17 mouse cellular contexts compared by ENCODE assay signal in genomic region chr2:58194422-58195115, GRCm38 (mm10). TPM values are rescaled to one million over a fixed set of nuclear protein-coding genes. Genes with fewer than 3 reads are reported as not detected.
DNase-seq lines count a peak whose midpoint lies in the region; ATAC-seq and TF ChIP-seq lines count a peak whose summit lies in the region.
"Had no signal": no experiment of that assay in that cellular context is flagged by ENCODE, and none has a peak within 500 bp of the region (broad histone marks: within the 10 kb centered on the region; RNA-seq: fewer than 3 reads in every experiment).

No protein-coding gene starts in this region.

- no peak for TF ChIP-seq POLR2A in kidney, adult 2 months (IDR thresholded peaks at IDR 0.05; ENCODE audit: low read depth, low read length)

- ATAC-seq in lung, postnatal 0 days, result no peak
- ATAC-seq in embryonic facial prominence, embryonic 14.5 days (ENCODE audit: low read depth), result no peak
- ATAC-seq: midbrain, embryonic 13.5 days had no signal

- H3K9me3 ChIP-seq in lung, postnatal 0 days (ENCODE audit: low read length), result no peaks in the 10 kb centered on the region
- H3K9me3 ChIP-seq in embryonic facial prominence, embryonic 14.5 days (ENCODE audit: control insufficient read depth, low read length), result no peaks in the 10 kb centered on the region
- no peaks in the 10 kb centered on the region for H3K9me3 ChIP-seq in hindbrain, embryonic 10.5 days
- H3K9me3 ChIP-seq: heart, embryonic 15.5 days; limb, embryonic 15.5 days; midbrain, embryonic 13.5 days had no signal

- no peak for TF ChIP-seq CTCF in kidney, adult 2 months (conservative IDR thresholded peaks at IDR 0.05; ENCODE audit: insufficient read depth, insufficient read length, low read depth, low read length)
- TF ChIP-seq CTCF in lung, postnatal 0 days (IDR thresholded peaks at IDR 0.05), result no peak

- peaks cover 8% of the 10 kb centered on the region; the same call in 1 of the 2 replicates for H3K4me1 ChIP-seq in kidney, adult 2 months (ENCODE audit: control insufficient read depth, insufficient read depth, low read length)
- H3K4me1 ChIP-seq in lung, postnatal 0 days (ENCODE audit: insufficient read depth, low read depth, low read length), result 0 out of 2 replicates have a peak, but pooled peaks cover 5% of the 10 kb centered on the region
- no peaks in the 10 kb centered on the region for H3K4me1 ChIP-seq in embryonic facial prominence, embryonic 14.5 days (ENCODE audit: control insufficient read depth, insufficient read depth, low read length)
- H3K4me1 ChIP-seq in hindbrain, embryonic 10.5 days (replicated peaks), result no peaks in the 10 kb centered on the region
- H3K4me1 ChIP-seq: heart, embryonic 15.5 days; limb, embryonic 15.5 days; midbrain, embryonic 13.5 days had no signal

- peak overlapping the region; percentile 49 for H3K4me3 ChIP-seq in kidney, adult 2 months (ENCODE audit: insufficient read depth, low read depth, low read length)
- no peak overlapping the region for H3K4me3 ChIP-seq in lung, postnatal 0 days (ENCODE audit: low read depth, low read length)
- no peak overlapping the region for H3K4me3 ChIP-seq in embryonic facial prominence, embryonic 14.5 days (ENCODE audit: low read depth, low read length)
- H3K4me3 ChIP-seq in hindbrain, embryonic 10.5 days, result no peak overlapping the region
- H3K4me3 ChIP-seq: heart, adult 2 months; heart, embryonic 15.5 days; limb, embryonic 15.5 days; midbrain, embryonic 13.5 days; myocyte had no signal

- peak; percentile 48 for DNase-seq in kidney, adult 2 months
- DNase-seq in kidney, postnatal 36 days, result no peak
- no peak for DNase-seq in lung, postnatal 0 days (ENCODE audit: low spot score)
- no peak for DNase-seq in lung, postnatal 4 days
- peak; percentile 35 for DNase-seq in embryonic facial prominence, embryonic 14.5 days (ENCODE audit: low spot score)
- DNase-seq in hindbrain, embryonic 10.5 days (ENCODE audit: low spot score), result no peak
- DNase-seq in adrenal gland, adult 18-20 months (ENCODE audit: low spot score in 2 of 2), result no peak
- DNase-seq: cerebellum, adult 2 months; gastrocnemius, postnatal 14 days; heart, adult 2 months; retina, postnatal 1 day; thymus, adult 18-20 months had no signal

- TF ChIP-seq EP300 in lung, postnatal 0 days (IDR thresholded peaks at IDR 0.05), result no peak

- H3K27ac ChIP-seq in kidney, adult 2 months (ENCODE audit: insufficient read depth, low read depth, low read length), result peak overlapping the region; percentile 91
- H3K27ac ChIP-seq in lung, postnatal 0 days (ENCODE audit: low read length), result peak overlapping the region; percentile 11; the same call in 1 of the 2 replicates
- H3K27ac ChIP-seq in embryonic facial prominence, embryonic 14.5 days (replicated peaks; ENCODE audit: low read depth, low read length), result no peak overlapping the region
- H3K27ac ChIP-seq in hindbrain, embryonic 10.5 days, result no peak overlapping the region
- H3K27ac ChIP-seq: heart, adult 2 months; heart, embryonic 15.5 days; limb, embryonic 15.5 days; midbrain, embryonic 13.5 days had no signal

- H3K4me2 ChIP-seq in lung, postnatal 0 days (replicated peaks; ENCODE audit: low read depth, low read length), result 0 out of 2 replicates have a peak overlapping the region, but pooled peaks have one; percentile 12
- H3K4me2 ChIP-seq in embryonic facial prominence, embryonic 14.5 days (ENCODE audit: low read depth, low read length), result no peak overlapping the region; the same call in 1 of the 2 replicates
- H3K4me2 ChIP-seq: heart, embryonic 15.5 days; limb, embryonic 15.5 days; midbrain, embryonic 13.5 days had no signal

- no peaks in the 10 kb centered on the region for H3K36me3 ChIP-seq in kidney, adult 2 months (ENCODE audit: control insufficient read depth, insufficient read depth, low read length)
- H3K36me3 ChIP-seq in lung, postnatal 0 days (ENCODE audit: insufficient read depth, low read length), result no peaks in the 10 kb centered on the region
- H3K36me3 ChIP-seq in embryonic facial prominence, embryonic 14.5 days (ENCODE audit: control insufficient read depth, insufficient read depth, low read length), result no peaks in the 10 kb centered on the region
- no peaks in the 10 kb centered on the region for H3K36me3 ChIP-seq in hindbrain, embryonic 10.5 days
- H3K36me3 ChIP-seq: heart, embryonic 15.5 days; limb, embryonic 15.5 days; midbrain, embryonic 13.5 days had no signal

- H3K9ac ChIP-seq in lung, postnatal 0 days (replicated peaks; ENCODE audit: low read depth), result no peak overlapping the region
- no peak overlapping the region for H3K9ac ChIP-seq in embryonic facial prominence, embryonic 14.5 days (ENCODE audit: low read depth, low read length)
- H3K9ac ChIP-seq: heart, embryonic 15.5 days; limb, embryonic 15.5 days; midbrain, embryonic 13.5 days had no signal

- WGBS in kidney, adult 2 months, result 47% methylated on average over 10 of the region's 10 CpGs
- 77% methylated on average over 10 of the region's 10 CpGs for WGBS in lung, postnatal 0 days
- WGBS in embryonic facial prominence, embryonic 14.5 days, result 64% methylated on average over 10 of the region's 10 CpGs
- WGBS in hindbrain, embryonic 10.5 days, result 89% methylated on average over 10 of the region's 10 CpGs

- no peaks in the 10 kb centered on the region for H3K27me3 ChIP-seq in kidney, adult 2 months (replicated peaks; ENCODE audit: control insufficient read depth, insufficient read depth, low read length)
- no peaks in the 10 kb centered on the region for H3K27me3 ChIP-seq in lung, postnatal 0 days (replicated peaks; ENCODE audit: insufficient read depth, low read length)
- no peaks in the 10 kb centered on the region for H3K27me3 ChIP-seq in embryonic facial prominence, embryonic 14.5 days (replicated peaks; ENCODE audit: control insufficient read depth, insufficient read depth, low read length)
- no peaks in the 10 kb centered on the region for H3K27me3 ChIP-seq in hindbrain, embryonic 10.5 days (ENCODE audit: insufficient read depth, poor library complexity, severe bottlenecking)
- H3K27me3 ChIP-seq: heart, embryonic 15.5 days; limb, embryonic 15.5 days; midbrain, embryonic 13.5 days had no signal

RNA-seq across cellular contexts. Expression of gene Cytip, which starts 0.8 kb away (rescaled TPM):
- polyA plus RNA-seq in kidney, adult 2 months (2012; rRNA removed), result 22.0 and 23.1 TPM in 2 replicates
- 16.3 and 19.0 TPM in 2 replicates for polyA plus RNA-seq in lung, postnatal 0 days (2015; fragmentation: Nextera tagmentation; extraction: Ambion mirVana)
- polyA plus RNA-seq in embryonic facial prominence, embryonic 14.5 days (2014; fragmentation: Nextera tagmentation; extraction: Ambion mirVana), result 1.8 and 3.2 TPM in 2 replicates
- polyA plus RNA-seq in hindbrain, embryonic 10.5 days (2016; fragmentation: Nextera tagmentation; extraction: Ambion mirVana), result 0.27 and 0.30 TPM in 2 replicates
- total RNA-seq in adrenal gland, adult 18-20 months (2021), result 10 to 100 TPM; 13.8 to 21.8 TPM
- total RNA-seq: MEL had no signal

Comparison
In these comparisons a context has a peak if more than half of its experiments do, and no peak if none do; other contexts are left out.
1. DNase-seq: peak in kidney, adult 2 months (single experiment) and embryonic facial prominence, embryonic 14.5 days (single experiment); none in kidney, postnatal 36 days (0 of 2), lung, postnatal 0 days (single experiment), lung, postnatal 4 days (0 of 2), hindbrain, embryonic 10.5 days (single experiment) and adrenal gland, adult 18-20 months (0 of 2).
2. H3K27ac ChIP-seq: peak in kidney, adult 2 months (single experiment) and lung, postnatal 0 days (single experiment); none in embryonic facial prominence, embryonic 14.5 days (single experiment) and hindbrain, embryonic 10.5 days (single experiment).